Mouse (Mus musculus): ENCODE results near the gene Gjb1. TPM values are rescaled to one million over a fixed set of nuclear protein-coding genes. Genes with fewer than 3 reads are reported as not detected.
"Not testable (repeated sequence)": the region's sequence is repeated elsewhere in the genome, so short reads cannot be mapped to it uniquely, and the experiment has no call there.

The Gjb1 gene
- not detected in 2 replicates for polyA plus RNA-seq (2012; ENCODE audit: insufficient read depth, insufficient read length, low replicate concordance, missing spikeins)

GRCm38 (mm10) chrX:101376190-101376968 lies at the start of gene Gjb1:
Gene Gjb1, plus strand, starts transcription at chrX:101376378.
- Histone ChIP-seq H3K4me1 (ENCODE audit: control insufficient read depth, insufficient read depth, low read length) (no peaks in the 10 kb centered on the region), H3K4me3 (ENCODE audit: insufficient read depth, low read depth, low read length) (no peak within 1 kb of the TSS), H3K27ac (ENCODE audit: insufficient read depth, low read depth, low read length) (no peak within 1 kb of the TSS)
- TF ChIP-seq CTCF (IDR thresholded peaks at IDR 0.05; ENCODE audit: insufficient read depth, low read depth, low read length) (no peak), POLR2A (IDR thresholded peaks at IDR 0.05; ENCODE audit: insufficient read depth, low read depth, low read length) (no peak)
- WGBS: 83% methylated on average over 7 of the region's 7 CpGs

- Histone ChIP-seq H3K4me3 (ENCODE audit: insufficient read depth, low read depth, low read length) (no peak overlapping the region), H3K4me1 (ENCODE audit: control insufficient read depth, insufficient read depth, low read length) (0 out of 2 replicates have a peak, but pooled peaks cover 3% of the 10 kb centered on the region), H3K27ac (ENCODE audit: insufficient read depth, low read depth, low read length) (peak overlapping the region; percentile 93)
- TF ChIP-seq CTCF (IDR thresholded peaks at IDR 0.05; ENCODE audit: insufficient read depth, low read depth, low read length): no peak
- TF ChIP-seq POLR2A (IDR thresholded peaks at IDR 0.05; ENCODE audit: insufficient read depth, low read depth, low read length): no peak
- WGBS: 16% methylated on average over 9 of the region's 10 CpGs
These were observed 46.7 kb upstream of the Gjb1 start for GRCm38 (mm10) chrX:101329372-101330028.

- TF ChIP-seq CTCF (IDR thresholded peaks at IDR 0.05; ENCODE audit: insufficient read depth, low read depth, low read length) (no peak), POLR2A (IDR thresholded peaks at IDR 0.05; ENCODE audit: insufficient read depth, low read depth, low read length) (no peak)
- H3K4me3 ChIP-seq (ENCODE audit: insufficient read depth, low read depth, low read length): peak overlapping the region; percentile 36
- WGBS: 32% methylated on average over 9 of the region's 9 CpGs
- H3K4me1 ChIP-seq (ENCODE audit: control insufficient read depth, insufficient read depth, low read length): 0 out of 2 replicates have a peak, but pooled peaks cover 3% of the 10 kb centered on the region
- H3K27ac ChIP-seq (ENCODE audit: insufficient read depth, low read depth, low read length): peak overlapping the region; percentile 96
These were observed 44.2 kb upstream of the Gjb1 start for GRCm38 (mm10) chrX:101332031-101332374.

GRCm38 (mm10) chrX:101332375-101333211 lies 43.6 kb upstream of the Gjb1 start:
- WGBS: 22% methylated on average over 32 of the region's 49 CpGs
- peak overlapping the region; percentile 96 for H3K27ac ChIP-seq (ENCODE audit: insufficient read depth, low read depth, low read length)
- peak overlapping the region; percentile 51 for H3K4me3 ChIP-seq (ENCODE audit: insufficient read depth, low read depth, low read length)
- 0 out of 2 replicates have a peak, but pooled peaks cover 3% of the 10 kb centered on the region for H3K4me1 ChIP-seq (ENCODE audit: control insufficient read depth, insufficient read depth, low read length)
- TF ChIP-seq POLR2A (IDR thresholded peaks at IDR 0.05; ENCODE audit: insufficient read depth, low read depth, low read length) (peak; percentile 41; the same call in 1 of the 2 replicates), CTCF (IDR thresholded peaks at IDR 0.05; ENCODE audit: insufficient read depth, low read depth, low read length) (no peak)

- TF ChIP-seq CTCF (IDR thresholded peaks at IDR 0.05; ENCODE audit: insufficient read depth, low read depth, low read length) (no peak; the same call in 1 of the 2 replicates), POLR2A (IDR thresholded peaks at IDR 0.05; ENCODE audit: insufficient read depth, low read depth, low read length) (no peak)
- no peak overlapping the region for H3K27ac ChIP-seq (ENCODE audit: insufficient read depth, low read depth, low read length)
- WGBS: 82% methylated on average over 5 of the region's 5 CpGs
- H3K4me1 ChIP-seq (ENCODE audit: control insufficient read depth, insufficient read depth, low read length): no peaks in the 10 kb centered on the region
- H3K4me3 ChIP-seq (ENCODE audit: insufficient read depth, low read depth, low read length): no peak overlapping the region
These were observed 41.6 kb upstream of the Gjb1 start for GRCm38 (mm10) chrX:101334606-101335005.

- no peak for TF ChIP-seq CTCF (IDR thresholded peaks at IDR 0.05; ENCODE audit: insufficient read depth, low read depth, low read length)
- TF ChIP-seq POLR2A (IDR thresholded peaks at IDR 0.05; ENCODE audit: insufficient read depth, low read depth, low read length): no peak
- Histone ChIP-seq H3K4me1 (ENCODE audit: control insufficient read depth, insufficient read depth, low read length) (no peaks in the 10 kb centered on the region), H3K4me3 (ENCODE audit: insufficient read depth, low read depth, low read length) (no peak overlapping the region), H3K27ac (ENCODE audit: insufficient read depth, low read depth, low read length) (no peak overlapping the region)
- 52% methylated on average over 4 of the region's 4 CpGs for WGBS
These were observed 37.5 kb upstream of the Gjb1 start for GRCm38 (mm10) chrX:101338666-101339065.

GRCm38 (mm10) chrX:101342837-101343236 lies 33.3 kb upstream of the Gjb1 start:
- H3K4me1 ChIP-seq (ENCODE audit: control insufficient read depth, insufficient read depth, low read length); H3K4me3 ChIP-seq (ENCODE audit: insufficient read depth, low read depth, low read length); H3K27ac ChIP-seq (ENCODE audit: insufficient read depth, low read depth, low read length): not testable (repeated sequence)
- WGBS: 57% methylated on average over 2 of the region's 2 CpGs

GRCm38 (mm10) chrX:101345456-101345855 lies 30.7 kb upstream of the Gjb1 start:
- WGBS: 97% methylated on average over 2 of the region's 2 CpGs
- TF ChIP-seq POLR2A (IDR thresholded peaks at IDR 0.05; ENCODE audit: insufficient read depth, low read depth, low read length) (no peak), CTCF (IDR thresholded peaks at IDR 0.05; ENCODE audit: insufficient read depth, low read depth, low read length) (no peak)
- H3K27ac ChIP-seq (ENCODE audit: insufficient read depth, low read depth, low read length): no peak overlapping the region
- no peak overlapping the region for H3K4me3 ChIP-seq (ENCODE audit: insufficient read depth, low read depth, low read length)
- no peaks in the 10 kb centered on the region for H3K4me1 ChIP-seq (ENCODE audit: control insufficient read depth, insufficient read depth, low read length)
